Mouse (Mus musculus): ENCODE measurements around the gene Ctsd. TPM values are rescaled to one million over a fixed set of nuclear protein-coding genes. Genes with fewer than 3 reads are reported as not detected.

Ctsd gene
- polyA plus RNA-seq, 1 experiment from 2014 or later, result 302 TPM

DNA sequence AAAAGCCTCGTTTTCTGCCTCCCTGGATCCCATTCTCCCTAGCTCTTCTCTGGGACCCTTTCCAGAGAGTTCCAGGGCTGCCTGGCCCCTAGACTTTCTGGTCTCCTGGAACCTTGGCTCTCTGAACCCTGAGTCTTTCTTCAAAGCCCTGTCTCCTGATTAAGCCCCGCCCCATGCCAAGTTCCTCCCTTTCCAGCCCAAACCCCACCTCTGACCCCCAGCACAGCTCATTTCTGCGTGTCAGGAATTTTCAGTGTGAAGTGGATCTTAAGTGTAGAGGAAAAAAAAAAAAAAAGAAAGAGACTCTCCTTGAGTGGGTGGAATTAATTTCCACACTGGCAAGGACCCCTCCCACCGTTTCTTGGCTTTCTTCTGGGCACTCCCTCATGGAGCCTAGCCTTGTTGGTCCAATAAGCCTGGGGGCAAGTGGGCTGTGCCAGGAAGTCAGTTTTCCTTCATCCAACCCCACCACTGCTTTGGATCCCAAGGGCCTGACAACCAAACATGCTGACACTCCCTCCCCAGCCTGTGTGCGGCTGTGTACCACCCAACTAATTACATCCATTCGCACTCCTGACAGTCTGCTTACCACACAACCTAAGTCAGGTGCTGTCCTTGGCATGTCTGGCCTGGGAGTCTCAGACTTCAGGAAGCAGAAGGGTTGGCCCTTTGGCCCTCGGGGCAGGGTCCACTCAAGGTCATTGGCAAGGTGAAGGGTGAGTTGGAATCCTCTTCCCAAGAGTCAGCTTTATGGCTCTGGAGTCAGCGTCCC is 14.0 kb downstream of the Ctsd start, which contains the start of gene Ifitm10:
Gene Ifitm10 (minus strand): TSS at position 113 of the 772 bp plus-strand sequence.
- H3K4me1 ChIP-seq (replicated peaks; ENCODE audit: control insufficient read depth, insufficient read depth, low read length), result peaks cover 13% of the 10 kb centered on the region
- H3K27me3 ChIP-seq (ENCODE audit: control insufficient read depth, insufficient read depth, low read depth, low read length), result peaks cover 31% of the 10 kb centered on the region
- H3K4me3 ChIP-seq (ENCODE audit: low read length), result no peak within 1 kb of the TSS
- H3K9ac ChIP-seq (ENCODE audit: low read length), result no peak within 1 kb of the TSS
- 65% methylated on average over 8 of the region's 8 CpGs for WGBS
- H3K4me2 ChIP-seq (ENCODE audit: low read depth, low read length), result no peak within 1 kb of the TSS; the same call in 1 of the 2 replicates
- ATAC-seq (ENCODE audit: low read depth), result no peak
- H3K36me3 ChIP-seq (ENCODE audit: control insufficient read depth, insufficient read depth, low read length), result peaks cover 26% of the 10 kb centered on the region
- H3K27ac ChIP-seq (ENCODE audit: low read length), result no peak within 1 kb of the TSS
- H3K9me3 ChIP-seq (ENCODE audit: control insufficient read depth, low read length), result no peaks in the 10 kb centered on the region

DNA sequence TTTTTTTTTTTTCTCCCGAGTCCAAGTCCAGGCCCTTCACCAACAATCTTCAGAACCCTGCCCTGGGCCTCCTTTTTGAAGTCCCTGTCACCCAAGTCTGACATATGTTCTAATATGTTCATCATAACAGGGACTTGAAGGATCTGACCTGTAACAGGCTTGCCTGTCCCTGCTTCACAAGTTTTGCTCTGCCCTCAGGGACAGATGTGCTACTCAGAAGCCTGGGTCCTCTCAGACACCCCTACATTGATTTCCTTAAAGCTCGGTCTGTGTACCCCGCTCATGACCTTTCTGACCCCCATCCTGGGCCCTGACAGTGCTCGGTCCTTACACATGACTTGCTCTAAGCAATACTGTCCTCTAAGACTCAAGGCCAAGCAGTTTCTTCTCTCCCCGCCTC is 14.8 kb downstream of the Ctsd start:
- ATAC-seq (ENCODE audit: low read depth), result no peak
- H3K36me3 ChIP-seq (ENCODE audit: control insufficient read depth, insufficient read depth, low read length), result peaks cover 21% of the 10 kb centered on the region
- peaks cover 31% of the 10 kb centered on the region for H3K27me3 ChIP-seq (ENCODE audit: control insufficient read depth, insufficient read depth, low read depth, low read length)
- WGBS, result 69% methylated on average over 5 of the region's 5 CpGs
- no peaks in the 10 kb centered on the region for H3K9me3 ChIP-seq (ENCODE audit: control insufficient read depth, low read length)
- H3K4me3 ChIP-seq (ENCODE audit: low read length), result no peak overlapping the region
- no peak overlapping the region for H3K4me2 ChIP-seq (ENCODE audit: low read depth, low read length)
- H3K27ac ChIP-seq (ENCODE audit: low read length), result no peak overlapping the region
- H3K9ac ChIP-seq (ENCODE audit: low read length), result no peak overlapping the region
- peaks cover 13% of the 10 kb centered on the region for H3K4me1 ChIP-seq (replicated peaks; ENCODE audit: control insufficient read depth, insufficient read depth, low read length)

DNA sequence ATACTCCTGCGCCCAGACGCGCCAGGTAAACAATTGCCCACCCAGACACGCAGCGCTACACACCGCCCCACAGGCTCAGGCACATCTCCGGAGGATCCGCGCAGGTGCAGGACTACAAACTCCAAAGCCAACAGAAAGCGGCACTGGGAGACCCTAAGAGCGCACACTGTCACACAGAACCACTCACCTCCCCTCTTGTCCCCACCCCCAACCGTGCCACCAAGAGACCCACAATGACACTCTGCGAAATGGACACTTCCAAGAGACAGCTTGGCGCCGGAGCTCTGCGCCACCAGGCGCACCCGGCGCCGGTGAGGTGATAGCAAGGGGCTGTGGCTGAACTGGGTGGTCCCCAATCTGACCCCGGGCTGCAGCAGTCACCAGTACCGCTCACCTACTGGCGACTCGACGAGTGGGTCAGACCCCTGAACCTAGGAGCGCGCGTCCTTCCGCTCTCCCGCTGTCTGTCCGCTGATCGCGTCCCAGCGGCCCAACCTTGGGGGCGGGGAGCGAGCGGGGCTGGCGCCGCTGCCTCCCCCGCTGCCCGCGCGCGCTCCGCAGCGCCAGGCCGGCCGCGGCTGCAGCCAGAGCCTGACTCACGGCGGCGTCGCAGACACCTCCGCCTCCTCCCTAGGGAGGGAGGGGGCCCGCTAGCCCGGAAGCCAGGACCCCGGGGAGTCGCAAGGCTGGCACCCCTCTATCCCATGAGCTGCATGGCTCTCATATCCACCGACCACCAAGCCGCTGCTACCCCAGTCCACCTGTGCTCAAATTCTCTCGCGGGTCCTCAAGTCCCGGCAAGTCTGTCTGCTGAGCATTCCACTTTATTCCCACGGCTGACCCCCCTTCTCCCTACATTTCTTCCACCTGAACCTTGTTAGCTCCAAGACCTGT is 15.8 kb downstream of the Ctsd start:
- Histone ChIP-seq H3K4me3 (ENCODE audit: low read length) (peak overlapping the region; percentile 54), H3K9me3 (ENCODE audit: control insufficient read depth, low read length) (no peaks in the 10 kb centered on the region), H3K27ac (ENCODE audit: low read length) (no peak overlapping the region), H3K4me2 (ENCODE audit: low read depth, low read length) (peak overlapping the region; percentile 79), H3K9ac (ENCODE audit: low read length) (peak overlapping the region; percentile 59), H3K4me1 (replicated peaks; ENCODE audit: control insufficient read depth, insufficient read depth, low read length) (peaks cover 13% of the 10 kb centered on the region), H3K36me3 (ENCODE audit: control insufficient read depth, insufficient read depth, low read length) (peaks cover 15% of the 10 kb centered on the region), H3K27me3 (ENCODE audit: control insufficient read depth, insufficient read depth, low read depth, low read length) (peaks cover 31% of the 10 kb centered on the region)
- ATAC-seq (ENCODE audit: low read depth), result peak; percentile 59
- WGBS, result 2% methylated on average over 51 of the region's 64 CpGs

DNA sequence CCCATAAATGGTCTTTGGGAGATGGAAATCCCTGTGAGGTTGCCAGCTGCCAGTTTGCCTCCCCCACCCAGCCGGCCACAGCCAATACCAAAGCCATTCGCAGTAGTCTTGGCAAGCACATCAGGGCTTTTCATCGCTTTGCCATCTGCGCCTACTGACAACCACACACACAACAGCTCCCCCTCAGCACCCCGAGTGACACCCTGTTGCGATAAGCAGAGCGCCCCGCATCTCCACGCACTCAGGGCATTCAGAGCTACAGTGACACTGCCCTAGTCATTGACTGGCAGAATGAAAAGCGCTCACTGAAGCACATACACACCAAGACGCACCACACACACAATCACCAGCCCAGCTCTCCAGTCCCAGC is 16.5 kb downstream of the Ctsd start:
- Histone ChIP-seq H3K36me3 (ENCODE audit: control insufficient read depth, insufficient read depth, low read length) (peaks cover 9% of the 10 kb centered on the region), H3K9me3 (ENCODE audit: control insufficient read depth, low read length) (no peaks in the 10 kb centered on the region), H3K4me3 (ENCODE audit: low read length) (peak overlapping the region; percentile 54), H3K27me3 (ENCODE audit: control insufficient read depth, insufficient read depth, low read depth, low read length) (peaks cover 31% of the 10 kb centered on the region), H3K4me2 (ENCODE audit: low read depth, low read length) (peak overlapping the region; percentile 79), H3K27ac (ENCODE audit: low read length) (no peak overlapping the region), H3K9ac (ENCODE audit: low read length) (peak overlapping the region; percentile 59), H3K4me1 (replicated peaks; ENCODE audit: control insufficient read depth, insufficient read depth, low read length) (peaks cover 13% of the 10 kb centered on the region)
- no peak for ATAC-seq (ENCODE audit: low read depth)
- 23% methylated on average over 11 of the region's 11 CpGs for WGBS

DNA sequence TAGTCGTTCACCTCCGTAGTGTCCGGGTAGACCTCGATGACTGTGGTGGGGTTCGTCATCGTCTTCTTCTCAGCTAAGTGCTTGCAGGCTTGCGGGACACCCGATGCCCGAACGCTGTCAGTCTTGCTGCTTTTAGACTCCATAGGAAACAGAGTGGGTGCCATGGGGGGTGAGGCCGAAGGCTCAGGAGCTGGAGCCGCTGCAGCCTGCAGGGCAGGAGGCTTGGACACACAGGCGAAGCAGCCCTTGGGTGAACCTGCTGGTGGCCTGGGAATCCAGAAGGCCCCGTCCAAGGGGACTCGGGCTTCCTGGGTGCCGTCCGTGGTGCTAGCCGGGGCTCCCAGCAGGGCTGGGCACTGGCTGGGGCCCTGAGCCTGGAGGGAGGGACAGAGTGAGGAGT is 16.9 kb downstream of the Ctsd start:
- Histone ChIP-seq H3K9ac (ENCODE audit: low read length) (0 out of 2 replicates have a peak overlapping the region, but pooled peaks have one; percentile 4), H3K27ac (ENCODE audit: low read length) (no peak overlapping the region), H3K9me3 (ENCODE audit: control insufficient read depth, low read length) (no peaks in the 10 kb centered on the region), H3K4me1 (replicated peaks; ENCODE audit: control insufficient read depth, insufficient read depth, low read length) (peaks cover 13% of the 10 kb centered on the region), H3K36me3 (ENCODE audit: control insufficient read depth, insufficient read depth, low read length) (peaks cover 4% of the 10 kb centered on the region), H3K4me3 (ENCODE audit: low read length) (no peak overlapping the region), H3K27me3 (ENCODE audit: control insufficient read depth, insufficient read depth, low read depth, low read length) (peaks cover 31% of the 10 kb centered on the region), H3K4me2 (ENCODE audit: low read depth, low read length) (peak overlapping the region; percentile 79; the same call in 1 of the 2 replicates)
- WGBS, result 76% methylated on average over 18 of the region's 18 CpGs
- ATAC-seq (ENCODE audit: low read depth), result no peak

DNA sequence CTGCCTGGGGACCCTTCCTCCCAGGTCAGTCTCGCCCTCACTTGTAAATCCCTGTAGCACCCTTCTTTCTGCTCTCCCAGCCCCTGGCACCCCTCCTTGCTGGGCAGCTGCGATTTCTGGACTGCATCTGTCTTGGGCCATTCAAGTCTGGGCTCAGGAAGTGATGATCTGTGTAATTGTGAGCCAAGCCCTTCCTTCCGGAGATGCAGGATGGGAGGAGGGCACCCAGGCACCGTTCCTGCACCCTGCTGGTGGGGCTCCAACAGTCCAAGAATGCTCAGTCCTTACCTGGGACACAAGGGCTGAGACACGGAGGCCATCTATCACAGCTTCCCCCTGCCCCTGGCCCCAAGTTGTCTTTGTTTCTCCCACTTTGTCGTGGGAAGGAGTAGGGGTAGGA is 18.0 kb downstream of the Ctsd start:
- no peak for ATAC-seq (ENCODE audit: low read depth)
- Histone ChIP-seq H3K36me3 (ENCODE audit: control insufficient read depth, insufficient read depth, low read length) (no peaks in the 10 kb centered on the region), H3K9ac (ENCODE audit: low read length) (no peak overlapping the region), H3K4me1 (replicated peaks; ENCODE audit: control insufficient read depth, insufficient read depth, low read length) (peaks cover 13% of the 10 kb centered on the region), H3K27me3 (ENCODE audit: control insufficient read depth, insufficient read depth, low read depth, low read length) (peaks cover 31% of the 10 kb centered on the region), H3K27ac (ENCODE audit: low read length) (no peak overlapping the region), H3K4me3 (ENCODE audit: low read length) (no peak overlapping the region), H3K4me2 (ENCODE audit: low read depth, low read length) (no peak overlapping the region), H3K9me3 (ENCODE audit: control insufficient read depth, low read length) (no peaks in the 10 kb centered on the region)
- WGBS, result 45% methylated on average over 6 of the region's 6 CpGs

DNA sequence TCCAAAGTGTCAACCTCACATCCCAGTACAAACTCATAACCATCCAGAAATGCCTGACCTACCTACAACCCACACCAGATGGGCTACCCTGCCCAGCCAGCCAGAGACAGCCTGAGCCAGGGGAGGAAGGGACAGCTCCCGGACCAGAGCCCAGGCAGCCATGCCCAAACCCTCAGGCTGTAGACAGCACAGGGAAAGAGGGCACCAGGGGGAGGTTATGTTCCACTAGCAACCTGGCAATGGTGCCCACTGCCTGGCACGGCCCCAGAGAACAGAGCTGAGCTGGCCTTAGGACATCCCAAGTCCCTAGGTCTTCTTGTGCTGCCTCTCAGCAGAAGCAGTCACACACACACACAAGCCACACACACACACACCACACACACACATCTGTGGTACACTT is 19.0 kb downstream of the Ctsd start:
- H3K4me2 ChIP-seq (ENCODE audit: low read depth, low read length), result no peak overlapping the region
- no peak overlapping the region for H3K9ac ChIP-seq (ENCODE audit: low read length)
- peaks cover 13% of the 10 kb centered on the region for H3K4me1 ChIP-seq (replicated peaks; ENCODE audit: control insufficient read depth, insufficient read depth, low read length)
- H3K4me3 ChIP-seq (ENCODE audit: low read length), result no peak overlapping the region
- no peak for ATAC-seq (ENCODE audit: low read depth)
- peaks cover 31% of the 10 kb centered on the region for H3K27me3 ChIP-seq (ENCODE audit: control insufficient read depth, insufficient read depth, low read depth, low read length)
- WGBS, result 83% methylated on average over 2 of the region's 2 CpGs
- no peak overlapping the region for H3K27ac ChIP-seq (ENCODE audit: low read length)
- H3K36me3 ChIP-seq (ENCODE audit: control insufficient read depth, insufficient read depth, low read length), result no peaks in the 10 kb centered on the region
- H3K9me3 ChIP-seq (ENCODE audit: control insufficient read depth, low read length), result no peaks in the 10 kb centered on the region

DNA sequence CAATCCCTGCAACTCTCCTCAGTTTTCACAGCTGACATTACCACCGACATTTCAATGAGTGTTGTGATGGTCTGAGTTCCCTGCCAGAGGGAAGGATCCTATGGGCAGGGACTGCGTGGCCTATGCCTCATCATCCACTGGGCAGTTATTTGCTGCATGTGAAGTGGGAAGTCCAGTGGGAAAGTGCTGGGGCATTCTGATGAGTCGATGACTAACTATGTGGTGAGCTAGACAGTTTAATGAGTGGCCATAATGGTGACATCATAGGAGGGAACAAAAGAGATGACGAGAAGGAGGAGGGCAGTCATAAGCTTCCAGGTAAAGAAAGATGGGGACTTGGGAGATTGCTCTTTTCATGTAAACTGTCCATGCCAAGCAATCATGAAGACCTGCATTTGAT is 24.7 kb downstream of the Ctsd start:
- Histone ChIP-seq H3K4me3 (ENCODE audit: low read length) (no peak overlapping the region), H3K4me1 (replicated peaks; ENCODE audit: control insufficient read depth, insufficient read depth, low read length) (no peaks in the 10 kb centered on the region), H3K27ac (ENCODE audit: low read length) (no peak overlapping the region), H3K9ac (ENCODE audit: low read length) (no peak overlapping the region), H3K36me3 (ENCODE audit: control insufficient read depth, insufficient read depth, low read length) (no peaks in the 10 kb centered on the region), H3K9me3 (ENCODE audit: control insufficient read depth, low read length) (no peaks in the 10 kb centered on the region), H3K27me3 (ENCODE audit: control insufficient read depth, insufficient read depth, low read depth, low read length) (no peaks in the 10 kb centered on the region), H3K4me2 (ENCODE audit: low read depth, low read length) (no peak overlapping the region)
- 63% methylated on average over 4 of the region's 4 CpGs for WGBS
- no peak for ATAC-seq (ENCODE audit: low read depth)

DNA sequence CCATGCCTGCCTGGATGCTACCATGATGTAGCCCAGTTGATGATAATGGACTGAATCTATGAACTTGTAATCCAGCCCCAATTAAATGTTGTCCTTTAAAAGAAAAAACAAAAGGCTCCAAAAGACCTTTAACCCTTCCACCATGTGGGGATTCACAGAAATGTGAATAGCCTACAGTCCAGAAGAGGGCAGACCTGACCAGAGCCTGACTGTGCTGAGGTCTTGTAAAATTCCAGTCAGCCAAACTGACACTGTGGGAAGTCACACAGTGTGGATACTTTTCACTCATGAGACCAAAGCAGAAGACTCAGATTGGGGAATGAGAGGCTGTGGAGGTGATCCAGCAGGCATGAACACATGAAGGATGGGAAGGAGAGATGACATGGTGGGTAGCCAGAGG is 27.1 kb downstream of the Ctsd start:
- ATAC-seq (ENCODE audit: low read depth), result no peak
- Histone ChIP-seq H3K4me3 (ENCODE audit: low read length) (no peak overlapping the region), H3K9ac (ENCODE audit: low read length) (no peak overlapping the region), H3K4me1 (replicated peaks; ENCODE audit: control insufficient read depth, insufficient read depth, low read length) (no peaks in the 10 kb centered on the region), H3K27ac (ENCODE audit: low read length) (no peak overlapping the region), H3K36me3 (ENCODE audit: control insufficient read depth, insufficient read depth, low read length) (no peaks in the 10 kb centered on the region), H3K4me2 (ENCODE audit: low read depth, low read length) (no peak overlapping the region), H3K27me3 (ENCODE audit: control insufficient read depth, insufficient read depth, low read depth, low read length) (no peaks in the 10 kb centered on the region), H3K9me3 (ENCODE audit: control insufficient read depth, low read length) (no peaks in the 10 kb centered on the region)
